Mouse (Mus musculus) lung, adult 2 months (tissue): ENCODE measurements around the gene Ppp6r2.

Experiments
- CTCF ChIP-seq: fragments of 200-500 bp; IDR thresholded peaks from 2 replicates; pipeline ENCODE4 v1.5.1; 2011; ENCODE audit warnings: mild to moderate bottlenecking, low read length, control low read depth; ENCODE audit not compliant: insufficient read depth
- POLR2A ChIP-seq: fragments of 200-500 bp; IDR thresholded peaks from 2 replicates; pipeline ENCODE4 v1.6.1; 2011; ENCODE audit warnings: low read depth, mild to moderate bottlenecking, control low read depth, low read length, borderline replicate concordance; ENCODE audit errors: extremely low read depth

- TF ChIP-seq POLR2A (no peak), CTCF (no peak)
Measured at GRCm38 (mm10) chr15:89284094-89284493, 72.7 kb downstream of the Ppp6r2 start.
